10 mouse cellular contexts compared by ENCODE assay signal in genomic region chr4:136916359-136917164, GRCm38 (mm10). TPM values are rescaled to one million over a fixed set of nuclear protein-coding genes. Genes with fewer than 3 reads are reported as not detected.
DNase-seq lines count a peak whose midpoint lies in the region; ATAC-seq lines count a peak whose summit lies in the region.
"Had no signal": no experiment of that assay in that cellular context is flagged by ENCODE, and none has a peak within 500 bp of the region (broad histone marks: within the 10 kb centered on the region; RNA-seq: fewer than 3 reads in every experiment).

No protein-coding gene starts in this region.

- no peak overlapping the region for H3K9ac ChIP-seq in midbrain, embryonic 12.5 days (replicated peaks)
- no peak overlapping the region for H3K9ac ChIP-seq in midbrain, embryonic 11.5 days (ENCODE audit: low read length)
- H3K9ac ChIP-seq in forebrain, embryonic 16.5 days (replicated peaks; ENCODE audit: low read depth, low read length), result no peak overlapping the region

- H3K4me2 ChIP-seq in midbrain, embryonic 12.5 days (replicated peaks), result no peak overlapping the region
- no peak overlapping the region for H3K4me2 ChIP-seq in midbrain, embryonic 11.5 days
- H3K4me2 ChIP-seq in forebrain, embryonic 16.5 days (ENCODE audit: low read length), result no peak overlapping the region

- H3K9me3 ChIP-seq in midbrain, embryonic 12.5 days, result no peaks in the 10 kb centered on the region
- H3K9me3 ChIP-seq in midbrain, embryonic 11.5 days (ENCODE audit: control insufficient read depth, low read length), result no peaks in the 10 kb centered on the region
- H3K9me3 ChIP-seq in forebrain, embryonic 16.5 days (ENCODE audit: control insufficient read depth, low read length), result no peaks in the 10 kb centered on the region
- H3K9me3 ChIP-seq: megakaryocyte, embryonic 14.5 days had no signal

- WGBS in midbrain, embryonic 12.5 days, result 62% methylated on average over 20 of the region's 20 CpGs
- 72% methylated on average over 20 of the region's 20 CpGs for WGBS in midbrain, embryonic 11.5 days
- 38% methylated on average over 20 of the region's 20 CpGs for WGBS in forebrain, embryonic 16.5 days

- peak overlapping the region; percentile 65 for H3K27ac ChIP-seq in midbrain, embryonic 12.5 days (replicated peaks)
- no peak overlapping the region for H3K27ac ChIP-seq in midbrain, embryonic 11.5 days (ENCODE audit: low read depth, low read length)
- H3K27ac ChIP-seq in forebrain, embryonic 16.5 days (ENCODE audit: low read length), result no peak overlapping the region

- peaks cover 73% of the 10 kb centered on the region for H3K27me3 ChIP-seq in midbrain, embryonic 12.5 days
- peaks cover 6% of the 10 kb centered on the region; the same call in 1 of the 2 replicates for H3K27me3 ChIP-seq in midbrain, embryonic 11.5 days (ENCODE audit: control insufficient read depth, insufficient read depth, low read length)
- H3K27me3 ChIP-seq in forebrain, embryonic 16.5 days (replicated peaks; ENCODE audit: control insufficient read depth, insufficient read depth, low read length), result peaks cover 9% of the 10 kb centered on the region; the same call in 1 of the 2 replicates

- no peak for DNase-seq in midbrain, embryonic 11.5 days (ENCODE audit: low spot score, missing footprints)
- DNase-seq in cerebellum, adult 9-10 months, result peak; percentile 56
- peak; percentile 33 for DNase-seq in retina, embryonic 14.5 days (ENCODE audit: low spot score)
- DNase-seq in right cerebral cortex, adult 18-20 months, result no peak
- DNase-seq in urinary bladder, postnatal 36 days (ENCODE audit: low spot score in 2 of 2), result no peak
- DNase-seq: adrenal gland, adult 8-10 months; spleen, adult 18-20 months had no signal

- peaks cover 37% of the 10 kb centered on the region for H3K4me1 ChIP-seq in midbrain, embryonic 12.5 days
- H3K4me1 ChIP-seq in midbrain, embryonic 11.5 days (ENCODE audit: control insufficient read depth, insufficient read depth, low read length), result peaks cover 18% of the 10 kb centered on the region
- H3K4me1 ChIP-seq in forebrain, embryonic 16.5 days (replicated peaks; ENCODE audit: control insufficient read depth, insufficient read depth, low read length), result peaks cover 21% of the 10 kb centered on the region
- H3K4me1 ChIP-seq: megakaryocyte, embryonic 14.5 days had no signal

- no peak overlapping the region for H3K4me3 ChIP-seq in midbrain, embryonic 12.5 days
- H3K4me3 ChIP-seq in midbrain, embryonic 11.5 days (ENCODE audit: low read depth, low read length), result no peak overlapping the region
- H3K4me3 ChIP-seq in forebrain, embryonic 16.5 days (replicated peaks; ENCODE audit: low read length), result no peak overlapping the region
- H3K4me3 ChIP-seq: megakaryocyte, embryonic 14.5 days had no signal

- no peaks in the 10 kb centered on the region for H3K36me3 ChIP-seq in midbrain, embryonic 12.5 days
- no peaks in the 10 kb centered on the region for H3K36me3 ChIP-seq in midbrain, embryonic 11.5 days (ENCODE audit: control insufficient read depth, insufficient read depth, low read length)
- no peaks in the 10 kb centered on the region for H3K36me3 ChIP-seq in forebrain, embryonic 16.5 days (ENCODE audit: control insufficient read depth, insufficient read depth)

- ATAC-seq in midbrain, embryonic 12.5 days (ENCODE audit: low FRiP score, low read depth), result no peak
- no peak for ATAC-seq in midbrain, embryonic 11.5 days (ENCODE audit: low FRiP score)
- peak; percentile 19 for ATAC-seq in forebrain, embryonic 16.5 days

RNA-seq across cellular contexts. Expression of gene C1qa, which starts 18.0 kb away (rescaled TPM):
- 16.3 and 17.0 TPM in 2 replicates for polyA plus RNA-seq in midbrain, embryonic 12.5 days (2016; fragmentation: Nextera tagmentation; extraction: Ambion mirVana)
- 14.3 and 15.3 TPM in 2 replicates for polyA plus RNA-seq in midbrain, embryonic 11.5 days (2014; fragmentation: Nextera tagmentation; extraction: Ambion mirVana)
- 16.8 and 24.6 TPM in 2 replicates for polyA plus RNA-seq in forebrain, embryonic 16.5 days (2015; fragmentation: Nextera tagmentation; extraction: Ambion mirVana)

RNA-seq across cellular contexts. Expression of gene C1qc, which starts 23.7 kb away (rescaled TPM):
- polyA plus RNA-seq in midbrain, embryonic 12.5 days (2016; fragmentation: Nextera tagmentation; extraction: Ambion mirVana), result 17.3 and 23.9 TPM in 2 replicates
- polyA plus RNA-seq in midbrain, embryonic 11.5 days (2014; fragmentation: Nextera tagmentation; extraction: Ambion mirVana), result 17.7 and 18.9 TPM in 2 replicates
- polyA plus RNA-seq in forebrain, embryonic 16.5 days (2015; fragmentation: Nextera tagmentation; extraction: Ambion mirVana), result 13.9 and 17.6 TPM in 2 replicates

RNA-seq across cellular contexts. Expression of gene C1qb, which starts 30.6 kb away (rescaled TPM):
- polyA plus RNA-seq in midbrain, embryonic 12.5 days (2016; fragmentation: Nextera tagmentation; extraction: Ambion mirVana), result 30.2 and 38.4 TPM in 2 replicates
- 31.5 and 34.7 TPM in 2 replicates for polyA plus RNA-seq in midbrain, embryonic 11.5 days (2014; fragmentation: Nextera tagmentation; extraction: Ambion mirVana)
- 24.1 and 32.0 TPM in 2 replicates for polyA plus RNA-seq in forebrain, embryonic 16.5 days (2015; fragmentation: Nextera tagmentation; extraction: Ambion mirVana)

RNA-seq across cellular contexts. Expression of gene Epha8, which starts 40.1 kb away (rescaled TPM):
- polyA plus RNA-seq in midbrain, embryonic 12.5 days (2016; fragmentation: Nextera tagmentation; extraction: Ambion mirVana), result 10.9 and 11.6 TPM in 2 replicates
- 4.1 and 5.0 TPM in 2 replicates for polyA plus RNA-seq in midbrain, embryonic 11.5 days (2014; fragmentation: Nextera tagmentation; extraction: Ambion mirVana)
- polyA plus RNA-seq in forebrain, embryonic 16.5 days (2015; fragmentation: Nextera tagmentation; extraction: Ambion mirVana), result 3.7 and 6.7 TPM in 2 replicates

Comparison
In these comparisons a context has a peak if more than half of its experiments do, and no peak if none do; other contexts are left out.
1. DNase-seq: peak in cerebellum, adult 9-10 months (single experiment) and retina, embryonic 14.5 days (single experiment); none in midbrain, embryonic 11.5 days (single experiment), right cerebral cortex, adult 18-20 months (single experiment) and urinary bladder, postnatal 36 days (0 of 2).